Mouse (Mus musculus): ENCODE results near the gene Gm49369. TPM values are rescaled to one million over a fixed set of nuclear protein-coding genes. Genes with fewer than 3 reads are reported as not detected.

Gm49369 gene
- polyA plus RNA-seq, 1 experiment from 2014 or later = 0.80 TPM

DNA sequence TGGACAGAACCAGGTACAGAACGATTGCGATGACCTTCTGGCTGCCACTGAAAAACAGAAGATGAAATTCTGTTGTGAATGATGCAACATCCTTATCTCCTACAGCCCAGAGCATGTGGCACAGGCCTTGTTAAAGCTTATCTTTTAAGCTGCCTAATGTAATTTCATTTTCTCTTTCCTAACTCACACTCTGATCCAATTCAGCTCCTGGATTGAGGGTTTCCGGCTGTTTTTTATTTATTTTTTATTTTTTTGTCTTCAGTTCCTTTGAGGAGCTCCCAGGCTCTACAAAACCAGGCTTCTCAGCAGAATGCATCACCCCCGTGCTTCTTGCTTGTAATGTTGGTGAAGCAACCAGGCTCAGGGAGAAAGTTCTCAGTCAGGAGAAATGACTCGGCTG, 37.4 kb upstream of the Gm49369 start:
- WGBS = 56% methylated on average over 5 of the region's 5 CpGs

DNA sequence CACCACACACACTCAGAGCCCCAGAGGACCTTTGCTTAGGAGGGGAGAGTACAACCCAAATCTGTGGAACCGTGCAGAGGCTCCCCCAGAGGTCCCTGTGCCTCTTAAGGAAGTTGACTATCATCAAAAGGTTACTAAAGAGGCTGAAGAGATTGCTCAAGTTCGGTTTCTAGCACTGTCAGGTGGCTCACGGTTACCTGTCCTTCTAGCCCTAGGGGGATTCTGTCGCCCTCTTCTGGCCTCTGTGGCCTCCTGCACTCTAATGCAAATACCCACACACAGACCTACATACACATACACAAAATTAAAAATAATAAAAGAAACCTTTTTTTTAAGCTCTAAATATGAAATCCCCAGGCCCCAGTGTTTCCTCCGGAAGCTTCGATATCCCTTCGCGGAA, 36.2 kb upstream of the Gm49369 start:
- Histone ChIP-seq H3K4me2 (replicated peaks; ENCODE audit: low read depth) (no peak overlapping the region), H3K4me3 (ENCODE audit: low read depth, low read length) (no peak overlapping the region), H3K9me3 (ENCODE audit: control insufficient read depth, low read length) (no peaks in the 10 kb centered on the region), H3K27ac (replicated peaks) (no peak overlapping the region), H3K27me3 (ENCODE audit: control insufficient read depth, insufficient read depth, low read length) (no peaks in the 10 kb centered on the region), H3K4me1 (replicated peaks; ENCODE audit: control insufficient read depth, insufficient read depth) (no peaks in the 10 kb centered on the region), H3K9ac (ENCODE audit: low read length) (no peak overlapping the region), H3K36me3 (ENCODE audit: control insufficient read depth, insufficient read depth, low read length) (no peaks in the 10 kb centered on the region)
- 77% methylated on average over 8 of the region's 8 CpGs for WGBS
- ATAC-seq (ENCODE audit: low FRiP score, low TSS enrichment) = no peak
- peak; percentile 32 for TF ChIP-seq CTCF (IDR thresholded peaks at IDR 0.05; ENCODE audit: low read depth)
- TF ChIP-seq EP300 (optimal IDR thresholded peaks at IDR 0.05) = no peak
- DNase-seq (ENCODE audit: low spot score) = no peak

More for the DNA sequence above, 37.4 kb upstream of the Gm49369 start:
- DNase-seq (ENCODE audit: low spot score) (no peak), ATAC-seq (ENCODE audit: low FRiP score, low TSS enrichment) (peak; percentile 21; the same call in 1 of the 2 replicates)
- no peak overlapping the region for H3K9ac ChIP-seq (ENCODE audit: low read length)
- no peak overlapping the region for H3K27ac ChIP-seq (replicated peaks)
- no peaks in the 10 kb centered on the region for H3K36me3 ChIP-seq (ENCODE audit: control insufficient read depth, insufficient read depth, low read length)
- no peak overlapping the region for H3K4me2 ChIP-seq (replicated peaks; ENCODE audit: low read depth)
- no peak overlapping the region for H3K4me3 ChIP-seq (ENCODE audit: low read depth, low read length)
- H3K9me3 ChIP-seq (ENCODE audit: control insufficient read depth, low read length) = no peaks in the 10 kb centered on the region
- H3K4me1 ChIP-seq (replicated peaks; ENCODE audit: control insufficient read depth, insufficient read depth) = no peaks in the 10 kb centered on the region
- no peaks in the 10 kb centered on the region for H3K27me3 ChIP-seq (ENCODE audit: control insufficient read depth, insufficient read depth, low read length)
- TF ChIP-seq EP300 (optimal IDR thresholded peaks at IDR 0.05) (no peak), CTCF (IDR thresholded peaks at IDR 0.05; ENCODE audit: low read depth) (no peak)

DNA sequence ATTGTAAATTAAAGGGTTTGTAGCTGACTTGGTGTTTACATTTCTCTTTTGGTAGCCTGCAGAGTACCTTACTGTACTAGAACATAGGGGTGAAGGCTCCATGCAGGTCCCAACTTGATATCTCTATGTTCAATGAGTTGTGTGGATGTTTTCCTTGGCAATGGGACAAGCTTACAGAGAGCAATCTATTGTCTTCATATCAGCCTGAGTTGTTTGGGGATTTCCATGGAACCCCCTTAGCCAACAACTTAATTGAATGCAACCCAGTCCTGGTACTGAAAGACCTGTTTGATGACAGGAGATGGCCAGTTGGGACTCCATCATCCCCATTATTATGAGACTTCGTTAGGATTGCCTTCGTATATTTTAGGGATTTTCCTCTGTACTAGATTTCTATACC, 35.6 kb upstream of the Gm49369 start:
- H3K9me3 ChIP-seq (ENCODE audit: control insufficient read depth, low read length) = no peaks in the 10 kb centered on the region
- no peaks in the 10 kb centered on the region for H3K4me1 ChIP-seq (replicated peaks; ENCODE audit: control insufficient read depth, insufficient read depth)
- DNase-seq (ENCODE audit: low spot score) (no peak), ATAC-seq (ENCODE audit: low FRiP score, low TSS enrichment) (no peak)
- H3K27me3 ChIP-seq (ENCODE audit: control insufficient read depth, insufficient read depth, low read length) = no peaks in the 10 kb centered on the region
- no peak overlapping the region for H3K27ac ChIP-seq (replicated peaks)
- no peak overlapping the region for H3K9ac ChIP-seq (ENCODE audit: low read length)
- 65% methylated on average over 2 of the region's 2 CpGs for WGBS
- H3K4me2 ChIP-seq (replicated peaks; ENCODE audit: low read depth) = no peak overlapping the region
- H3K36me3 ChIP-seq (ENCODE audit: control insufficient read depth, insufficient read depth, low read length) = no peaks in the 10 kb centered on the region
- no peak overlapping the region for H3K4me3 ChIP-seq (ENCODE audit: low read depth, low read length)
- TF ChIP-seq EP300 (optimal IDR thresholded peaks at IDR 0.05) = no peak
- no peak for TF ChIP-seq CTCF (IDR thresholded peaks at IDR 0.05; ENCODE audit: low read depth)

DNA sequence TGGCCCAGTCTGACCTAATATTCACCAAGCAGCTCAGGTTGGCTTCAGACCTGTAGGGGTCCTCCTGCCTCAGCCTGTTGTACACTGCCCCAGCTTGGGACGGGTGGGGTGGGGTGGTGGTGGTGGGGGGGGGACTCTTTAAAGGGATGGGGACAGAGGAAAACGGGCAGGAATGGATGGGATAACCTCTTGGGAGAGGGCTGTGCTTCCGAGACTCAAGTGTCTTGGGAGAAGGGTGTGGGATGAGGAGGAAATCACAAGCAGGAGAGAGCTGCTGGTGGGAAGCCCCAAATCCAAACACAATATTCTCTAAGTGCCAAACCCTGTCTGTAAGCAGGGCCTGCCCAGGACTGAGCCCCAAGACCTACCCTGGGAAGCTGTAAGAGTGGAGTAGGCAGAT, 33.8 kb upstream of the Gm49369 start:
- H3K4me2 ChIP-seq (replicated peaks; ENCODE audit: low read depth) = no peak overlapping the region
- DNase-seq (ENCODE audit: low spot score) (no peak), ATAC-seq (ENCODE audit: low FRiP score, low TSS enrichment) (no peak)
- H3K9ac ChIP-seq (ENCODE audit: low read length) = no peak overlapping the region
- no peak overlapping the region for H3K4me3 ChIP-seq (ENCODE audit: low read depth, low read length)
- H3K27ac ChIP-seq (replicated peaks) = no peak overlapping the region
- H3K9me3 ChIP-seq (ENCODE audit: control insufficient read depth, low read length) = no peaks in the 10 kb centered on the region
- H3K36me3 ChIP-seq (ENCODE audit: control insufficient read depth, insufficient read depth, low read length) = no peaks in the 10 kb centered on the region
- TF ChIP-seq EP300 (optimal IDR thresholded peaks at IDR 0.05) (no peak), CTCF (IDR thresholded peaks at IDR 0.05; ENCODE audit: low read depth) (no peak)
- H3K27me3 ChIP-seq (ENCODE audit: control insufficient read depth, insufficient read depth, low read length) = no peaks in the 10 kb centered on the region
- no peaks in the 10 kb centered on the region for H3K4me1 ChIP-seq (replicated peaks; ENCODE audit: control insufficient read depth, insufficient read depth)
- 63% methylated on average over 3 of the region's 3 CpGs for WGBS

DNA sequence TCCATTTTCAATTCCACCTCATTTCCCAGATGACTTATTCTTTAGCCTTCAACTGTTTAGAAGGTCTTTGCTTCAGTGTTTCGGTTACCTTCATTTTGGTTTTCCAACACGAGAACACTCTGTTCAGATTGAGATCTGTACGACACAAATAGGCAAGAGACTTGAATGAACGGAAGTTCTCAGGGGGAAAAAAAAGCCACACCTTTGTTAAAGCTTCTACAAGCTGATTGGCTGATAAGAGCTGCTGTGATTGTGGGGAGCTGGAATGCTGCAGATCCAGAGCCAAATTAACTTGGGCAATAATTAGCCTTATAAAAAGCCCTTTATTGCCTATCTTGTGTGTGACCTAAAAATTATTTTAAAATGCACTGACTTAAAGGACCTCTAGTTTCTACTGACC, 32.8 kb upstream of the Gm49369 start:
- TF ChIP-seq EP300 (optimal IDR thresholded peaks at IDR 0.05) = no peak
- no peak for TF ChIP-seq CTCF (IDR thresholded peaks at IDR 0.05; ENCODE audit: low read depth)
- no peak for ATAC-seq (ENCODE audit: low FRiP score, low TSS enrichment)
- no peaks in the 10 kb centered on the region for H3K27me3 ChIP-seq (ENCODE audit: control insufficient read depth, insufficient read depth, low read length)

DNA sequence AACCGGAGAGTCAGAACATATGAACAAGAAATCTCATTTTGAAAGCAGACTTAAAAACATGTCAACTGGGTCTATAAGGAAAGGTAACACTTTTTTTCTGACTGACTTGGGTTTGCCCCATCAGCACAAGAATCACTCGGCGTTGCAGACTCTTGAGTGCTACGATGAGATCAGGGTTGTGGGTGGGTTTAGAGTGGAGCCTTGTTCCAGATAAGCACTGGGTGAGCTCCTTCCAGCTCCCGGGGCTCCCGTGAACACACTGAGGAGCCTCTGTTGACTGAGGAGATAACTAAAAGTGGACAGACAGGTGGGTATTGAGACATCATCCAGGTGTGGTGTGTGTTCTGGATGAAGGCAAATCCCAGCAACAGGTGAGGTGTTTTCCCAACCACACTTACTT, 30.8 kb upstream of the Gm49369 start:
- H3K9ac ChIP-seq (ENCODE audit: low read length) = no peak overlapping the region
- no peak for DNase-seq (ENCODE audit: low spot score)
- no peaks in the 10 kb centered on the region for H3K9me3 ChIP-seq (ENCODE audit: control insufficient read depth, low read length)
- no peak overlapping the region for H3K27ac ChIP-seq (replicated peaks)
- H3K4me3 ChIP-seq (ENCODE audit: low read depth, low read length) = no peak overlapping the region
- H3K27me3 ChIP-seq (ENCODE audit: control insufficient read depth, insufficient read depth, low read length) = no peaks in the 10 kb centered on the region
- 76% methylated on average over 6 of the region's 6 CpGs for WGBS
- no peak for TF ChIP-seq EP300 (optimal IDR thresholded peaks at IDR 0.05)
- TF ChIP-seq CTCF (IDR thresholded peaks at IDR 0.05; ENCODE audit: low read depth) = no peak
- H3K4me1 ChIP-seq (replicated peaks; ENCODE audit: control insufficient read depth, insufficient read depth) = no peaks in the 10 kb centered on the region
- no peak for ATAC-seq (ENCODE audit: low FRiP score, low TSS enrichment)
- H3K4me2 ChIP-seq (replicated peaks; ENCODE audit: low read depth) = no peak overlapping the region
- H3K36me3 ChIP-seq (ENCODE audit: control insufficient read depth, insufficient read depth, low read length) = no peaks in the 10 kb centered on the region

More for the DNA sequence above, 32.8 kb upstream of the Gm49369 start:
- Histone ChIP-seq H3K9me3 (ENCODE audit: control insufficient read depth, low read length) (no peaks in the 10 kb centered on the region), H3K4me1 (replicated peaks; ENCODE audit: control insufficient read depth, insufficient read depth) (no peaks in the 10 kb centered on the region), H3K9ac (ENCODE audit: low read length) (no peak overlapping the region), H3K4me3 (ENCODE audit: low read depth, low read length) (no peak overlapping the region), H3K36me3 (ENCODE audit: control insufficient read depth, insufficient read depth, low read length) (no peaks in the 10 kb centered on the region), H3K27ac (replicated peaks) (no peak overlapping the region), H3K4me2 (replicated peaks; ENCODE audit: low read depth) (no peak overlapping the region)
- no peak for DNase-seq (ENCODE audit: low spot score)
- 44% methylated on average over 4 of the region's 4 CpGs for WGBS
